Mouse (Mus musculus): ENCODE measurements around the gene Pabpc6.

DNA sequence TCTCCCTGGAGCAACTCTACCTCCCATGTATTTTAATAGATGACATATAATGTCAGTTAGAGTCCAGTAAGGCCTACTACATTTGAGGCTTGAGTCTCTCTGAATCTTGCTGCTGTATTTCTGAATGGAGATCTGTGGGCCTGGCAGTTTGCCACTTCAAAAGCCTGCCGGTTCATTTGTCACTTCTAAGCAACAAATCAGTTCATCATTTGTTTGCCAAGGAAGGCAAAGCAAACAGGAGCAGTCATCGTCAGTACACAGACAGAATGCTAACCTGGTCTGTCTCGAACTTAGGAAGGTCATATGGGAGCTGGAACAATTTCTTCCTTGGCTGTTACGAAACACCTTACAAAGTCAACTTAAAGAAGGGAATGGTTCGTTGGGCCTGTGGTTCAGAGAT is 37.4 kb downstream of the Pabpc6 start:
- no peak for TF ChIP-seq CTCF (IDR thresholded peaks at IDR 0.05; ENCODE audit: low read depth, low read length)
- TF ChIP-seq EP300 (IDR thresholded peaks at IDR 0.05; ENCODE audit: insufficient read depth, low read depth, low read length): no peak

Data from ES-Bruce4 (cell line).